Mouse (Mus musculus): ENCODE results near the gene Trappc1. TPM values are rescaled to one million over a fixed set of nuclear protein-coding genes. Genes with fewer than 3 reads are reported as not detected.
"Not testable (repeated sequence)": the region's sequence is repeated elsewhere in the genome, so short reads cannot be mapped to it uniquely, and the experiment has no call there.

Trappc1 gene
- polyA plus RNA-seq, 1 experiment from 2014 or later, result 69.3 TPM

DNA sequence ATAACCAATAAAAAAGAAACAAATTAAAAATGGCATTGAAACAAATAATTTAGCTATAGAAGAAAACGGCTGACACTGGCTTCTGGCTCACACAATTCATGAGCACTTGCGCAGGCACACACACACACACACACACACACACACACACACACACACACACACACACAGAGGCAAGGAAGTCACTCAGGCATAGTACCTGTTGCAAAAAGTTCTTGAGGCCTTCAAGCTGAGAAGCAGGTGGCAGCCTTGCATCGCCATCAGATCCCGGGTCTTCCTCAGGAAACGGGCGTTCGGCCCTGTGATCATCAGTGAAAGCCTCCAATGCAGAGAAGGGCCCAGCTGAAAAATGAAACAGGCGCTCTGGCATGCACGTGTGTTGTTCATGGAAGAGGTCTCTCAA lies 18.5 kb upstream of the Trappc1 start:
- 84% methylated on average over 9 of the region's 9 CpGs for WGBS (ENCODE audit: insufficient replicate concordance)
- Histone ChIP-seq H3K36me3 (ENCODE audit: control insufficient read depth, insufficient read depth) (peaks cover 4% of the 10 kb centered on the region), H3K27ac (ENCODE audit: low read length) (no peak overlapping the region), H3K9me3 (replicated peaks; ENCODE audit: control insufficient read depth, low read length) (no peaks in the 10 kb centered on the region), H3K4me3 (ENCODE audit: low read depth, low read length) (no peak overlapping the region), H3K4me2 (ENCODE audit: low read depth, low read length) (no peak overlapping the region), H3K27me3 (ENCODE audit: control insufficient read depth, insufficient read depth, low read depth, low read length) (no peaks in the 10 kb centered on the region), H3K4me1 (ENCODE audit: control insufficient read depth, low read depth, low read length) (no peaks in the 10 kb centered on the region), H3K9ac (ENCODE audit: low read depth, low read length) (no peak overlapping the region)
- ATAC-seq (ENCODE audit: low read depth), result no peak

DNA sequence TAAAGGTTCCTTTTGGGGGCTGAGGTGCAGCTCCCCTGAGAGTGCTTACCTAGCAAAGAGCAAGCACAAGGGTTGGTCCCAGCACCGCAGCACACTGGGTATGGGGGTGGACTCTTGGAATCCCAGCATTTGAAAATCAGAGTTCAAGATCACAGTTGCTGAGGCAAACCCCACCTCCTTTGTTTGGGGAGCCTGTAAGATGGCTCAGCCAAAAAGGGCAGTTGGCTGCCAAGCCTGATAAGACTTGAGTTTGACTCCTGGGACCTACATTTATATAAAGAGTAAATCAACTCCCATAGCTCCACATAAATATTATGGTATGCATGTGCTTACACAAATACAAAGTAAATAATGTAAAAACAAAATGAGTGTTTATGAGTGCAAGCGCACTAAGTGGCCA lies 17.7 kb upstream of the Trappc1 start:
- H3K27me3 ChIP-seq (ENCODE audit: control insufficient read depth, insufficient read depth, low read depth, low read length), result no peaks in the 10 kb centered on the region
- peaks cover 4% of the 10 kb centered on the region for H3K36me3 ChIP-seq (ENCODE audit: control insufficient read depth, insufficient read depth)
- no peak overlapping the region for H3K4me2 ChIP-seq (ENCODE audit: low read depth, low read length)
- H3K4me1 ChIP-seq (ENCODE audit: control insufficient read depth, low read depth, low read length), result no peaks in the 10 kb centered on the region
- no peak overlapping the region for H3K4me3 ChIP-seq (ENCODE audit: low read depth, low read length)
- WGBS (ENCODE audit: insufficient replicate concordance), result 64% methylated on average over 2 of the region's 2 CpGs
- H3K9ac ChIP-seq (ENCODE audit: low read depth, low read length), result no peak overlapping the region
- no peaks in the 10 kb centered on the region for H3K9me3 ChIP-seq (replicated peaks; ENCODE audit: control insufficient read depth, low read length)
- no peak for ATAC-seq (ENCODE audit: low read depth)
- no peak overlapping the region for H3K27ac ChIP-seq (ENCODE audit: low read length)

DNA sequence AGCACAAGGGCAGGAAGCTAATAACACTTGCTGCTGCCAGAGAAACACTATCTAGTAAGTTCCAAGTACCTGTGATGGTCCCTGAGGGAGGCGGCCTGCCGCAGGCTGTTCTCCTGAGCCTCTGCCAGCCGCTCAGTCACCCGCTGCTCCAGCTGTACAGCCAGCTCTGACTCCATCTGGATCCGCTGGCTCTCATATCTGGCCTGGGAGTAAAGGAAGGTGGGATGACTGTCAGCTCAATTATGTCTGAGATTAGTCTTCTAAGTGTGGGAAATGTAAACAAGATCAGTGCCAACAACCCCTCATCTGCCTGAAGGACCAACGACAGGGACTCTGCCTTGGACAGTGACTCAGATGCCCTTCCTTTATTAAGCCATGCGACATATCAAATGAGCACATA lies 12.5 kb upstream of the Trappc1 start:
- 81% methylated on average over 7 of the region's 7 CpGs for WGBS (ENCODE audit: insufficient replicate concordance)
- peaks cover 4% of the 10 kb centered on the region for H3K36me3 ChIP-seq (ENCODE audit: control insufficient read depth, insufficient read depth)

DNA sequence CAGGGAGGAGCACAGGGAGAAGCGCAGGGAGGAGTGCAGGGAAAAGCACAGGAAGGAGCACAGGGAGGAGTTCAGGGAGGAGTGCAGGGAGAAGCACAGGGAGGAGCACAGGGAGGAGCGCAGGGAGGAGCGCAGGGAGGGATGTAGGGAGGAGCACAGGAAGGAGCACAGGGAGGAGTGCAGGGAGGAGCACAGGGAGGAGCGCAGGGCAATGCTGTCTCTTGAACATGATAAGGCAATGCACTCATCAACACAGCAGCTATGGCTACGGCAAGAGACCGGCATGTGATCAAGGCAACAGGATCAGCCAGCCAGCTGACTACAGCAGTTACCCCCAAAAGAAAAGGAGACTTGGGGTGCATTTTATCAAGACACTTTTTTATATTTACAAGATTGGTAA lies 7.4 kb upstream of the Trappc1 start:
- ATAC-seq (ENCODE audit: low read depth), result no peak
- no peak overlapping the region for H3K27ac ChIP-seq (ENCODE audit: low read length)
- H3K4me3 ChIP-seq (ENCODE audit: low read depth, low read length), result no peak overlapping the region
- H3K4me1 ChIP-seq (ENCODE audit: control insufficient read depth, low read depth, low read length), result no peaks in the 10 kb centered on the region
- no peaks in the 10 kb centered on the region for H3K27me3 ChIP-seq (ENCODE audit: control insufficient read depth, insufficient read depth, low read depth, low read length)
- no peak overlapping the region for H3K9ac ChIP-seq (ENCODE audit: low read depth, low read length)
- H3K36me3 ChIP-seq (ENCODE audit: control insufficient read depth, insufficient read depth), result no peaks in the 10 kb centered on the region; the same call in 1 of the 2 replicates
- H3K9me3 ChIP-seq (replicated peaks; ENCODE audit: control insufficient read depth, low read length), result no peaks in the 10 kb centered on the region
- 85% methylated on average over 6 of the region's 6 CpGs for WGBS (ENCODE audit: insufficient replicate concordance)
- H3K4me2 ChIP-seq (ENCODE audit: low read depth, low read length), result no peak overlapping the region

More for the DNA sequence above, 12.5 kb upstream of the Trappc1 start:
- Histone ChIP-seq H3K9ac (ENCODE audit: low read depth, low read length) (no peak overlapping the region), H3K4me3 (ENCODE audit: low read depth, low read length) (no peak overlapping the region), H3K27ac (ENCODE audit: low read length) (no peak overlapping the region), H3K4me1 (ENCODE audit: control insufficient read depth, low read depth, low read length) (no peaks in the 10 kb centered on the region), H3K27me3 (ENCODE audit: control insufficient read depth, insufficient read depth, low read depth, low read length) (no peaks in the 10 kb centered on the region), H3K9me3 (replicated peaks; ENCODE audit: control insufficient read depth, low read length) (no peaks in the 10 kb centered on the region), H3K4me2 (ENCODE audit: low read depth, low read length) (no peak overlapping the region)
- no peak for ATAC-seq (ENCODE audit: low read depth)

DNA sequence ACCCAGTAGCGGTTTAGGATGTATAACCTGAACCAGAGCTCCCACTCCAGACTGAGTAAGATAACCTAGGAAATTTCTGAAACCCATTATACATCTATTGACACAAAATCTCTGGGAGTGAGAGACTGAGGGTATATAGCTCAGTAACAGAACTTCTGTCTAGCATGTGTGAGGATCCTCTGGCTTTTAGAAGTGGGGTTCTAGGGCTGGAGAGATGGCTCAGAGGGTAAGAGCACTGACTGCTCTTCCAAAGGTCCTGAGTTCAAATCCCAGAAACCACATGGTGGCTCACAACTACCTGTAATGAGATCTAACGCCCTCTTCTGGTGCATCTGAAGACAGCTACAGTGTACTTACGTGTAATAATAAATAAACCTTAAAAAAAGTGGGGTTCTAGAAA lies 5.8 kb upstream of the Trappc1 start:
- H3K4me2 ChIP-seq (ENCODE audit: low read depth, low read length); H3K27me3 ChIP-seq (ENCODE audit: control insufficient read depth, insufficient read depth, low read depth, low read length); ATAC-seq (ENCODE audit: low read depth); H3K9ac ChIP-seq (ENCODE audit: low read depth, low read length); H3K4me1 ChIP-seq (ENCODE audit: control insufficient read depth, low read depth, low read length); H3K27ac ChIP-seq (ENCODE audit: low read length); H3K4me3 ChIP-seq (ENCODE audit: low read depth, low read length); H3K36me3 ChIP-seq (ENCODE audit: control insufficient read depth, insufficient read depth); H3K9me3 ChIP-seq (replicated peaks; ENCODE audit: control insufficient read depth, low read length): not testable (repeated sequence)
- 68% methylated on average over 3 of the region's 3 CpGs for WGBS (ENCODE audit: insufficient replicate concordance)

DNA sequence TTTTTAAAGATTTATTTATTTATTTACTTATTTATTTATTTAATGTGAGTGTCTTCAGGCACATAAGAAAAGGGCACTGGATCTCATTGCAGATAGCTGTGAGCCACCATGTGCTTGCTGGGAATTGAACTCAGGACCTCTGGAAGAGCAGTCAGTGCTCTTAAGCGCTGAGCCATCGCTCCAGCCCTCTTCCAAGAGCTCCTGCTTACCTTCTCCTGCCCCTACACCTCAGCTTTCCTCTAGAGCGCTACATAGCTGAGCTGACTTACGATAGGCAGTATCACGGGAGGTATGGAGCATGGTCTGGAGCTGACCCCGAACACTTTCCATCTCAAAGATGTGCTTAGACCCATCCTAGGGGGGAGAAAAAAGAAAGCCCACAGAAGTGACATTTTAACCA lies 2.2 kb upstream of the Trappc1 start:
- 89% methylated on average over 6 of the region's 6 CpGs for WGBS (ENCODE audit: insufficient replicate concordance)

DNA sequence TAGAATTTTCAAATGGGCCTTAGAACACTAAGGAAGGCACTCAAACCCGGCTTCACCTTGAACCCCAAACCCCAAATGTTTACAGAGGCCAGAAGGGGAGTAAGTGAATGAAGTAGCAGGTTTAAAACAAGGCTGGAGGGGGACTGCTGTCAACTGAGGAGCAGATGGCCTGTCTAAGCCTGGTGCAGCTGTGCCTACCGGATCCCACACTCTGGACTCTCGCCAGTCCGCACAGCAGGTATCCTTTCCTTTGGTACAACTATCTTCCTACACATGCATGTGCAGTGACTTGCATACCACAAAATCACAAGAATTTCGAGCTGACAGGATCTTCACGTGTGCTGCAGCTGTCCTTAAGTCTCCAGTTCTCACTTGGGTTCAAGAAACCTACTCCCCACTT lies 1.8 kb upstream of the Trappc1 start:
- peak overlapping the region; percentile 33; the same call in 1 of the 2 replicates for H3K9ac ChIP-seq (ENCODE audit: low read depth, low read length)
- peak overlapping the region; percentile 88 for H3K4me2 ChIP-seq (ENCODE audit: low read depth, low read length)
- H3K4me1 ChIP-seq (ENCODE audit: control insufficient read depth, low read depth, low read length), result peaks cover 34% of the 10 kb centered on the region
- no peaks in the 10 kb centered on the region for H3K9me3 ChIP-seq (replicated peaks; ENCODE audit: control insufficient read depth, low read length)
- ATAC-seq (ENCODE audit: low read depth), result no peak
- H3K36me3 ChIP-seq (ENCODE audit: control insufficient read depth, insufficient read depth), result no peaks in the 10 kb centered on the region; the same call in 1 of the 2 replicates
- peaks cover 8% of the 10 kb centered on the region for H3K27me3 ChIP-seq (ENCODE audit: control insufficient read depth, insufficient read depth, low read depth, low read length)
- peak overlapping the region; percentile 75; the same call in 1 of the 2 replicates for H3K4me3 ChIP-seq (ENCODE audit: low read depth, low read length)
- 72% methylated on average over 6 of the region's 6 CpGs for WGBS (ENCODE audit: insufficient replicate concordance)
- no peak overlapping the region for H3K27ac ChIP-seq (ENCODE audit: low read length)

More for the DNA sequence above, 2.2 kb upstream of the Trappc1 start:
- Histone ChIP-seq H3K4me1 (ENCODE audit: control insufficient read depth, low read depth, low read length) (peaks cover 32% of the 10 kb centered on the region), H3K36me3 (ENCODE audit: control insufficient read depth, insufficient read depth) (no peaks in the 10 kb centered on the region; the same call in 1 of the 2 replicates), H3K27me3 (ENCODE audit: control insufficient read depth, insufficient read depth, low read depth, low read length) (peaks cover 4% of the 10 kb centered on the region), H3K9ac (ENCODE audit: low read depth, low read length) (no peak overlapping the region), H3K4me2 (ENCODE audit: low read depth, low read length) (no peak overlapping the region), H3K9me3 (replicated peaks; ENCODE audit: control insufficient read depth, low read length) (no peaks in the 10 kb centered on the region), H3K27ac (ENCODE audit: low read length) (no peak overlapping the region), H3K4me3 (ENCODE audit: low read depth, low read length) (no peak overlapping the region)
- no peak for ATAC-seq (ENCODE audit: low read depth)

DNA sequence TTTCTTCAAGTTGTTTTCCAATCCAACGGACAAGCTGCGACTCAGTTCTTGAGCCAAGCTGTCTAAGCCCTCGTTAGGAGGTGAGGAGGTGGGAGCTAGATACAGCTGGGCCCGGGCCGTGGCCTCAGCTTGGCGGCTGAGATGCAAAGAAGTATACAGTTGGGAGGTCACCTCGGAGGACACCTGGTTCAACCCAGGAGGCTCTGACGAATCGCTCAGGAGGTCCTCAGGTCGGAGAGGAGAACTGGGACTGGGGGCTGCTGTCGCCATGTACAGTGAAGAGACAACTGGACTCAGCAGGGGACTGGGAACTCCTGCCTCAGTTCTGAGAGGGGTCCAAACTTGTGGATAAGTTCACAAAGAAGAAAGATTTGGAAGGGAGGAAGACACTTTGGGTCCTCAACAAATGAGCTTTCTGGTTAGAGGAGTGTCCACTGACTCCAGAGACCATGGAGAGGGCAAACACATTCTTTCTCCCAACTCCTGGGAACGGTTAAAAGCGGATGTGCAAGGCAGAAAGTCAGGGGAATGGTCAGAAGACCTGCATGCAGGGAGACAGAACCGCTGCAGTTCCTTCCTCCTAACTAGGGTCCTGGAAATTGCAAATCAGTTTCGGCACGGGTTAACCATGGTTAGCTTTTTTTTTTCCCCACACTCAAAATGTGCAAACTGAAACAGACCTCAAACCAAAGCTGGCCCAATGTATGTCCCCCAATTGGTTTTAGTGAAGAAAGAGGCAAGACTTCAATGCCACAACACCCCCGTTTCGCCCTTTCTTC lies 898 bp upstream of the Trappc1 start:
- H3K9ac ChIP-seq (ENCODE audit: low read depth, low read length), result peak overlapping the region; percentile 90
- peak overlapping the region; percentile 88 for H3K27ac ChIP-seq (ENCODE audit: low read length)
- H3K4me2 ChIP-seq (ENCODE audit: low read depth, low read length), result peak overlapping the region; percentile 88
- H3K9me3 ChIP-seq (replicated peaks; ENCODE audit: control insufficient read depth, low read length), result no peaks in the 10 kb centered on the region
- ATAC-seq (ENCODE audit: low read depth), result no peak
- peak overlapping the region; percentile 75 for H3K4me3 ChIP-seq (ENCODE audit: low read depth, low read length)
- WGBS (ENCODE audit: insufficient replicate concordance), result 27% methylated on average over 18 of the region's 18 CpGs
- peaks cover 34% of the 10 kb centered on the region for H3K4me1 ChIP-seq (ENCODE audit: control insufficient read depth, low read depth, low read length)
- H3K27me3 ChIP-seq (ENCODE audit: control insufficient read depth, insufficient read depth, low read depth, low read length), result peaks cover 17% of the 10 kb centered on the region
- no peaks in the 10 kb centered on the region; the same call in 1 of the 2 replicates for H3K36me3 ChIP-seq (ENCODE audit: control insufficient read depth, insufficient read depth)

DNA sequence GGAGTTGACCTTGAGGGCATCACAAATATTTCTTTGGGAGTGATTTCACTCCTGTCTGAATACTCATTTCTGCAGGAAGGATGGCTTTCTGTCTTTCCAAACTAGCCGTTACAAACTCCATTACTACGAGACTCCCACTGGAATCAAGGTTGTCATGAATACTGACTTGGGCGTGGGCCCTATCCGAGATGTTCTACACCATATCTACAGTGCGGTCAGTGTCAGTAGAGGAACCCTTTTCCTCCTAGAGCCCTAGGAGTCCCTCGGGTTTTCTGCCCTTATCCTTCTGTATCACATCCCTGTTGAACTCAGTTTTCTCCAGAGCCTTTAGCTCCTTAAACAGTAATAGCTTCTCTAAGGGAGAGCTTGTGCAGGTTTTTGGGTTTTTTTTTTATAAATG lies 969 bp downstream of the Trappc1 start:
- Histone ChIP-seq H3K9me3 (replicated peaks; ENCODE audit: control insufficient read depth, low read length) (no peaks in the 10 kb centered on the region), H3K27ac (ENCODE audit: low read length) (no peak overlapping the region), H3K27me3 (ENCODE audit: control insufficient read depth, insufficient read depth, low read depth, low read length) (peaks cover 30% of the 10 kb centered on the region), H3K4me2 (ENCODE audit: low read depth, low read length) (peak overlapping the region; percentile 96), H3K36me3 (ENCODE audit: control insufficient read depth, insufficient read depth) (no peaks in the 10 kb centered on the region), H3K4me3 (ENCODE audit: low read depth, low read length) (peak overlapping the region; percentile 75), H3K4me1 (ENCODE audit: control insufficient read depth, low read depth, low read length) (peaks cover 34% of the 10 kb centered on the region), H3K9ac (ENCODE audit: low read depth, low read length) (peak overlapping the region; percentile 75)
- no peak for ATAC-seq (ENCODE audit: low read depth)
- WGBS (ENCODE audit: insufficient replicate concordance), result 55% methylated on average over 6 of the region's 6 CpGs

Data from liver, embryonic 16.5 days (tissue).